Mouse (Mus musculus) C2C12 (cell line): Measurements from ENCODE around the gene Ogfod3. TPM values are rescaled to one million over a fixed set of nuclear protein-coding genes. Genes with fewer than 3 reads are reported as not detected.

Experiments
- H3K27me3 ChIP-seq: one replicate; pipeline ENCODE4 v1.6.1; 2011; ENCODE audit not compliant: control insufficient read depth, insufficient read depth, insufficient read length
- H3K36me3 ChIP-seq: one replicate; pipeline ENCODE4 v1.6.1; 2011; ENCODE audit not compliant: control insufficient read depth, insufficient read depth
- H3K4me3 ChIP-seq: one replicate; pipeline ENCODE4 v1.5.1; 2011; ENCODE audit warnings: mild to moderate bottlenecking, control low read depth; ENCODE audit not compliant: poor library complexity, insufficient read depth, severe bottlenecking
- H3K79me2 ChIP-seq: one replicate; pipeline ENCODE4 v1.6.1; 2011; ENCODE audit not compliant: control insufficient read depth, insufficient read depth
- H3K79me3 ChIP-seq: one replicate; pipeline ENCODE4 v1.6.1; 2011; ENCODE audit warnings: low read depth, control low read depth
- H3ac ChIP-seq: one replicate; pipeline ENCODE3; 2011; ENCODE audit warnings: low read depth; ENCODE audit not compliant: control insufficient read depth, insufficient read length
- CEBPB ChIP-seq: IDR thresholded peaks from one replicate; pipeline ENCODE4 v1.6.1; 2011; ENCODE audit warnings: low read depth, mild to moderate bottlenecking, control low read depth, moderate library complexity
- CTCF ChIP-seq: IDR thresholded peaks from one replicate; pipeline ENCODE4 v1.5.1; 2011; ENCODE audit not compliant: control insufficient read depth, insufficient read depth, insufficient read length
- FOSL1 ChIP-seq: IDR thresholded peaks from one replicate; pipeline ENCODE4 v1.8.0; 2011; ENCODE audit warnings: mild to moderate bottlenecking, low read length; ENCODE audit not compliant: poor library complexity, insufficient read depth, severe bottlenecking
- MAX ChIP-seq: IDR thresholded peaks from one replicate; pipeline ENCODE4 v1.6.1; 2011; ENCODE audit warnings: mild to moderate bottlenecking, control low read depth
- MYOD1 ChIP-seq: IDR thresholded peaks from one replicate; pipeline ENCODE4 v1.6.1; 2011; ENCODE audit warnings: low read depth; ENCODE audit not compliant: control insufficient read depth, insufficient read length
- MYOG ChIP-seq: IDR thresholded peaks from one replicate; pipeline ENCODE4 v1.6.1; 2011; ENCODE audit not compliant: control insufficient read depth, insufficient read length; ENCODE audit errors: extremely low read depth
- USF1 ChIP-seq: IDR thresholded peaks from one replicate; pipeline ENCODE4 v1.6.1; 2011; ENCODE audit warnings: low read depth, mild to moderate bottlenecking, control low read depth, moderate library complexity
- polyA plus RNA-seq: library from polyadenylated mRNA; unstranded; fragments of >200 nt; fragmentation: generic; extraction: Trizol; gene quantifications from one replicate; pipeline ENCODE4 v1.2.1, GENCODE M21; 2012; ENCODE audit warnings: missing spikeins

Ogfod3 gene
- polyA plus RNA-seq, 1 experiment = 10.8 TPM

GRCm38 (mm10) chr11:121235475-121236238 is 31.1 kb upstream of the Ogfod3 start:
- TF ChIP-seq CTCF = peak; percentile 27
- TF ChIP-seq FOSL1 = no peak
- H3K79me2 ChIP-seq = no peaks in the 10 kb centered on the region
- H3ac ChIP-seq = no peak overlapping the region
- H3K27me3 ChIP-seq = no peaks in the 10 kb centered on the region
- no peaks in the 10 kb centered on the region for H3K36me3 ChIP-seq
- H3K4me3 ChIP-seq = no peak overlapping the region
- H3K79me3 ChIP-seq = no peaks in the 10 kb centered on the region

- Histone ChIP-seq H3K79me3 (peaks cover 6% of the 10 kb centered on the region), H3K27me3 (no peaks in the 10 kb centered on the region), H3K79me2 (peaks cover 12% of the 10 kb centered on the region), H3K4me3 (no peak overlapping the region), H3K36me3 (no peaks in the 10 kb centered on the region), H3ac (no peak overlapping the region)
- TF ChIP-seq CTCF = no peak
- no peak for TF ChIP-seq FOSL1
- no peak for TF ChIP-seq MYOG
- no peak for TF ChIP-seq USF1
- TF ChIP-seq MAX = no peak
- TF ChIP-seq MYOD1 = no peak
- no peak for TF ChIP-seq CEBPB
These were observed 28.2 kb upstream of the Ogfod3 start for GRCm38 (mm10) chr11:121232706-121233105.

GRCm38 (mm10) chr11:121231628-121232291 is 27.2 kb upstream of the Ogfod3 start:
- no peak overlapping the region for H3ac ChIP-seq
- peaks cover 6% of the 10 kb centered on the region for H3K79me3 ChIP-seq
- TF ChIP-seq USF1 (no peak), MYOD1 (no peak), MYOG (no peak), CTCF (no peak), MAX (no peak), CEBPB (no peak), FOSL1 (no peak)
- H3K36me3 ChIP-seq = peaks cover 6% of the 10 kb centered on the region
- H3K79me2 ChIP-seq = peaks cover 20% of the 10 kb centered on the region
- no peaks in the 10 kb centered on the region for H3K27me3 ChIP-seq
- H3K4me3 ChIP-seq = no peak overlapping the region

- Histone ChIP-seq H3K79me2 (peaks cover 20% of the 10 kb centered on the region), H3K36me3 (peaks cover 11% of the 10 kb centered on the region), H3ac (no peak overlapping the region)
These were observed 26.7 kb upstream of the Ogfod3 start for GRCm38 (mm10) chr11:121231191-121231590.

GRCm38 (mm10) chr11:121229018-121229439 is 24.5 kb upstream of the Ogfod3 start, which contains the start of gene Cybc1:
Cybc1 (minus strand) TSS chr11:121229322.
- peaks cover 32% of the 10 kb centered on the region for H3K36me3 ChIP-seq
- peaks cover 20% of the 10 kb centered on the region for H3K79me2 ChIP-seq
- H3K79me3 ChIP-seq = peaks cover 6% of the 10 kb centered on the region
- H3K27me3 ChIP-seq = no peaks in the 10 kb centered on the region
- TF ChIP-seq MYOD1 (no peak), CEBPB (peak; percentile 16), CTCF (no peak), FOSL1 (no peak), MYOG (no peak)
- peak within 1 kb of the TSS; percentile 63 for H3K4me3 ChIP-seq
- H3ac ChIP-seq = peak within 1 kb of the TSS; percentile 77

More at GRCm38 (mm10) chr11:121231191-121231590, 26.7 kb upstream of the Ogfod3 start:
- Histone ChIP-seq H3K27me3 (no peaks in the 10 kb centered on the region), H3K4me3 (no peak overlapping the region), H3K79me3 (peaks cover 6% of the 10 kb centered on the region)
- no peak for TF ChIP-seq FOSL1
- no peak for TF ChIP-seq MYOG
- TF ChIP-seq MYOD1 = no peak
- no peak for TF ChIP-seq MAX
- no peak for TF ChIP-seq USF1
- no peak for TF ChIP-seq CEBPB
- no peak for TF ChIP-seq CTCF
